Mouse (Mus musculus) liver, embryonic 11.5 days (tissue): ENCODE data around the gene Orc1. TPM values are rescaled to one million over a fixed set of nuclear protein-coding genes. Genes with fewer than 3 reads are reported as not detected.

Experiments used
- ATAC-seq: fragments of 200-750 bp; cut with Nextera tagmentation; replicated peaks from 2 replicates; pipeline ENCODE4 v1.8.0; 2017; ENCODE audit warnings: moderate number of reproducible peaks, mild to moderate bottlenecking, moderate TSS enrichment, moderate library complexity; ENCODE audit not compliant: low FRiP score
- DNase-seq: peaks from one replicate; pipeline ENCODE4 v3.0.0-alpha.2; 2017; ENCODE audit warnings: low spot score
- H3K27ac ChIP-seq: fragments of 300-500 bp; sonication (generic); 2 replicates; pipeline ENCODE4 v1.5.1; 2014; ENCODE audit warnings: mild to moderate bottlenecking, low read depth, low read length, control low read depth
- H3K27me3 ChIP-seq: fragments of 300-500 bp; sonication (generic); replicated peaks from 2 replicates; pipeline ENCODE4 v1.6.1; 2014; ENCODE audit warnings: low read length, mixed read lengths; ENCODE audit not compliant: control insufficient read depth, insufficient read depth
- H3K36me3 ChIP-seq: fragments of 300-500 bp; sonication (generic); 2 replicates; pipeline ENCODE4 v1.6.1; 2014; ENCODE audit warnings: mild to moderate bottlenecking, low read length, moderate library complexity, mixed read lengths; ENCODE audit not compliant: control insufficient read depth, insufficient read depth
- H3K4me1 ChIP-seq: fragments of 300-500 bp; sonication (generic); replicated peaks from 2 replicates; pipeline ENCODE4 v1.6.1; 2014; ENCODE audit warnings: low read length, mixed read lengths; ENCODE audit not compliant: control insufficient read depth, insufficient read depth
- H3K4me2 ChIP-seq: fragments of 300-500 bp; sonication (generic); 2 replicates; pipeline ENCODE4 v1.6.1; 2014; ENCODE audit warnings: mild to moderate bottlenecking, control low read depth, moderate library complexity
- H3K4me3 ChIP-seq: fragments of 300-500 bp; sonication (generic); 2 replicates; pipeline ENCODE4 v1.5.1; 2014; ENCODE audit warnings: low read depth, low read length, control low read depth
- H3K9ac ChIP-seq: fragments of 300-500 bp; sonication (generic); 2 replicates; pipeline ENCODE4 v1.6.1; 2014; ENCODE audit warnings: low read depth, low read length, control low read depth
- H3K9me3 ChIP-seq: fragments of 300-500 bp; sonication (generic); 2 replicates; pipeline ENCODE4 v1.6.1; 2016; ENCODE audit warnings: low read length, inconsistent platforms, mixed read lengths; ENCODE audit not compliant: control insufficient read depth
- WGBS: fragments of 180-500 bp; shearing (Covaris S2); extraction: QIAGEN DNeasy Blood & Tissue Kit; methylation state at CpG from one replicate; pipeline ENCODE4 v1.1.7; 2014; 5-methylcytosine and 5-hydroxymethylcytosine counted together
- polyA plus RNA-seq: library from polyadenylated mRNA; unstranded; fragments of >200 nt; fragmentation: Nextera tagmentation; extraction: Ambion mirVana; gene quantifications from 2 replicates; pipeline ENCODE4 v1.2.1, GENCODE M21; 2014

Orc1 gene
- 30.2 and 36.1 TPM in 2 replicates for polyA plus RNA-seq

GRCm38 (mm10) chr4:108578840-108579742 is at the start of gene Orc1, which contains the start of gene Prpf38a:
Gene Orc1 (plus strand): TSS chr4:108579423.
Gene Prpf38a (minus strand): TSS chr4:108579336.
- peak; percentile 98 for DNase-seq
- WGBS, result under 1% methylated on average over 64 of the region's 64 CpGs

GRCm38 (mm10) chr4:108539701-108540100 is 39.5 kb upstream of the Orc1 start:
- ATAC-seq (no peak), DNase-seq (no peak)
- Histone ChIP-seq H3K27ac (no peak overlapping the region), H3K4me1 (no peaks in the 10 kb centered on the region), H3K4me2 (no peak overlapping the region), H3K9me3 (no peaks in the 10 kb centered on the region), H3K27me3 (no peaks in the 10 kb centered on the region), H3K9ac (no peak overlapping the region), H3K36me3 (0 out of 2 replicates have a peak, but pooled peaks cover 5% of the 10 kb centered on the region), H3K4me3 (no peak overlapping the region)
- 88% methylated on average over 2 of the region's 2 CpGs for WGBS

More at GRCm38 (mm10) chr4:108578840-108579742, at the start of gene Orc1, which contains the start of gene Prpf38a:
- H3K9me3 ChIP-seq, result no peaks in the 10 kb centered on the region
- peak; percentile 95 for ATAC-seq
- peak within 1 kb of the TSS; percentile 92 for H3K4me3 ChIP-seq
- peak within 1 kb of the TSS; percentile 67 for H3K4me2 ChIP-seq
- peak within 1 kb of the TSS; percentile 91 for H3K9ac ChIP-seq
- no peaks in the 10 kb centered on the region for H3K27me3 ChIP-seq
- peaks cover 8% of the 10 kb centered on the region for H3K4me1 ChIP-seq
- H3K27ac ChIP-seq, result peak within 1 kb of the TSS; percentile 89
- peaks cover 6% of the 10 kb centered on the region; the same call in 1 of the 2 replicates for H3K36me3 ChIP-seq

- H3K27ac ChIP-seq, result no peak overlapping the region
- no peak overlapping the region for H3K9ac ChIP-seq
- no peaks in the 10 kb centered on the region for H3K9me3 ChIP-seq
- no peak overlapping the region for H3K4me2 ChIP-seq
- H3K4me3 ChIP-seq, result no peak overlapping the region
- H3K36me3 ChIP-seq, result peaks cover 39% of the 10 kb centered on the region
- no peaks in the 10 kb centered on the region for H3K4me1 ChIP-seq
- 94% methylated on average over 1 of the region's 1 CpGs for WGBS
- H3K27me3 ChIP-seq, result no peaks in the 10 kb centered on the region
- DNase-seq, result no peak
- no peak for ATAC-seq
Observed at GRCm38 (mm10) chr4:108565026-108565425, 14.2 kb upstream of the Orc1 start.

GRCm38 (mm10) chr4:108572644-108573043 is 6.6 kb upstream of the Orc1 start:
- ATAC-seq (no peak), DNase-seq (no peak)
- Histone ChIP-seq H3K9ac (no peak overlapping the region), H3K4me1 (peaks cover 5% of the 10 kb centered on the region), H3K27ac (no peak overlapping the region), H3K36me3 (peaks cover 34% of the 10 kb centered on the region), H3K4me3 (no peak overlapping the region), H3K27me3 (no peaks in the 10 kb centered on the region), H3K9me3 (no peaks in the 10 kb centered on the region), H3K4me2 (no peak overlapping the region)
- WGBS, result 93% methylated on average over 3 of the region's 3 CpGs

DNA sequence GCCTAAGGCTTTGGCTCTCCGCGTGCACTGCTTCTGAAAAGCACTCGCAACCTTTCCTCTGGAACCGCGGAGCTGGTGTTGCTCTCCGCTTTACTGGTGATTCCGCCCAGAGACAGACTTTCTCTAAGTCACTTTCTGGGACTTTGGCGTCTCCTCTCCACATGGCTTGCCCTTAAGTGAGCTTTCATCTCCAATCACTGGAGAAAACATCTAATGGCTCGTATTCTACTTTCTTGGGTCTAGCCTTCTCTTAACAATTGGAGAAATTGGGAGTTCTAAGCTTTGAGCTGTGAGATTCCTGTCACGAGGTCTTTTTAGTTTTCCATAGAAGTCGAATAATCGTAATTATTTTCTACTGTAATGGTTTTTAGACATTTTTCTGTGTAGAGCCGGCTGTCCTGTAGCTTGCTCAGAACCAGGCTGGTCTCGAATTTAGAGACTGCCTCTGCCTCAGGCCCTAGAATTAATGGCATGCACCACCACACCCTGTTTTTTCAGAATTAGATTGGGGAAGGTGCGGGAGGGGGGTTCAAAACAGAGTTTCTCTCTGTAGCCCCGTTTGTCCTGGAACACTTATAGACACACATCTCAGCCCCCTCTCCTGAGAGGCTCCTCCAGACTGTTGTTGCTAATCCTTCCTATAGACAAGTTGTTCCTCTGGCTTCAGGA is 654 bp downstream of the Orc1 start:
- H3K27ac ChIP-seq, result peak overlapping the region; percentile 89
- DNase-seq, result no peak
- H3K4me1 ChIP-seq, result peaks cover 8% of the 10 kb centered on the region

DNA sequence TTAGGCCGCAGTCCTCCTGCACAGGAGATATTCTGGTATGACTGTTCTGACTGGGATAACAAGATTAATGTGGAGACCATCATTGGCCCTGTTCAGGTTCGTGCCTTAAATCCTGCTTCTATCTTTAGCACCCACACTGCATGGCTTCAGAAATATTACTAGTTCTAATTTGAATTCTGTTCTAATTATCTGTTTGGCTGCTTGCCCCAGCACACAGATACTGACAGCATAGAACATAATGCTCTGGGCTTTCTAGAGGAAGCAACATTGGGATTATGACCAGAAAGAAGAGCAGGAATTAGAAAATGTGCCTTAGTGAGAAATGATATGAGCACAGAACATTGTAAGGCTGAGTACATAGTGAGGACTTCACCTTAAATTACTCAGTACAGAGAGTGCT is 14.2 kb downstream of the Orc1 start:
- Histone ChIP-seq H3K36me3 (0 out of 2 replicates have a peak, but pooled peaks cover 2% of the 10 kb centered on the region), H3K27me3 (no peaks in the 10 kb centered on the region), H3K4me1 (peaks cover 4% of the 10 kb centered on the region; the same call in 1 of the 2 replicates), H3K4me2 (no peak overlapping the region), H3K9ac (no peak overlapping the region), H3K27ac (no peak overlapping the region), H3K9me3 (no peaks in the 10 kb centered on the region), H3K4me3 (no peak overlapping the region)
- DNase-seq (no peak), ATAC-seq (no peak)
- 97% methylated on average over 2 of the region's 2 CpGs for WGBS

More for the DNA sequence above, 654 bp downstream of the Orc1 start:
- Histone ChIP-seq H3K4me2 (peak overlapping the region; percentile 60), H3K9ac (peak overlapping the region; percentile 91), H3K27me3 (no peaks in the 10 kb centered on the region), H3K36me3 (peaks cover 3% of the 10 kb centered on the region; the same call in 1 of the 2 replicates), H3K4me3 (peak overlapping the region; percentile 92), H3K9me3 (no peaks in the 10 kb centered on the region)
- WGBS, result 1% methylated on average over 16 of the region's 16 CpGs
- ATAC-seq, result no peak; the same call in 1 of the 2 replicates

- Histone ChIP-seq H3K27me3 (no peaks in the 10 kb centered on the region), H3K4me2 (no peak overlapping the region), H3K9me3 (no peaks in the 10 kb centered on the region), H3K36me3 (peaks cover 6% of the 10 kb centered on the region; the same call in 1 of the 2 replicates), H3K4me3 (no peak overlapping the region), H3K27ac (no peak overlapping the region), H3K4me1 (0 out of 2 replicates have a peak, but pooled peaks cover 2% of the 10 kb centered on the region), H3K9ac (no peak overlapping the region)
- 88% methylated on average over 1 of the region's 1 CpGs for WGBS
- ATAC-seq, result no peak
- no peak for DNase-seq
Observed at GRCm38 (mm10) chr4:108595785-108596184, 16.6 kb downstream of the Orc1 start.

GRCm38 (mm10) chr4:108598306-108598705 is 19.1 kb downstream of the Orc1 start:
- DNase-seq (no peak), ATAC-seq (no peak)
- no peaks in the 10 kb centered on the region for H3K27me3 ChIP-seq
- no peaks in the 10 kb centered on the region for H3K9me3 ChIP-seq
- WGBS, result 85% methylated on average over 4 of the region's 4 CpGs
- no peak overlapping the region for H3K4me3 ChIP-seq
- no peak overlapping the region for H3K27ac ChIP-seq
- H3K9ac ChIP-seq, result no peak overlapping the region
- peaks cover 16% of the 10 kb centered on the region for H3K36me3 ChIP-seq
- H3K4me1 ChIP-seq, result no peaks in the 10 kb centered on the region
- H3K4me2 ChIP-seq, result no peak overlapping the region
